Mouse (Mus musculus): Measurements from ENCODE around the gene Dkk1. TPM values are rescaled to one million over a fixed set of nuclear protein-coding genes. Genes with fewer than 3 reads are reported as not detected.
"Not testable (repeated sequence)": the region's sequence is repeated elsewhere in the genome, so short reads cannot be mapped to it uniquely, and the experiment has no call there.

Dkk1 gene
- polyA plus RNA-seq (2016; fragmentation: Nextera tagmentation; extraction: Ambion mirVana), result 5.9 and 7.1 TPM in 2 replicates

- peaks cover 92% of the 10 kb centered on the region for H3K27me3 ChIP-seq (ENCODE audit: insufficient read depth, poor library complexity, severe bottlenecking)
- no peaks in the 10 kb centered on the region for H3K36me3 ChIP-seq
- H3K4me3 ChIP-seq, result peak within 1 kb of the TSS; percentile 53
- H3K27ac ChIP-seq, result peak within 1 kb of the TSS; percentile 17; the same call in 1 of the 2 replicates
- no peaks in the 10 kb centered on the region for H3K9me3 ChIP-seq
- DNase-seq (ENCODE audit: low spot score), result peak; percentile 80
- peaks cover 36% of the 10 kb centered on the region for H3K4me1 ChIP-seq (replicated peaks)
- 0% methylated on average over 26 of the region's 26 CpGs for WGBS
Observed at GRCm38 (mm10) chr19:30549044-30549853, at the start of gene Dkk1. Gene Dkk1, minus strand, starts transcription at chr19:30549665.

DNA sequence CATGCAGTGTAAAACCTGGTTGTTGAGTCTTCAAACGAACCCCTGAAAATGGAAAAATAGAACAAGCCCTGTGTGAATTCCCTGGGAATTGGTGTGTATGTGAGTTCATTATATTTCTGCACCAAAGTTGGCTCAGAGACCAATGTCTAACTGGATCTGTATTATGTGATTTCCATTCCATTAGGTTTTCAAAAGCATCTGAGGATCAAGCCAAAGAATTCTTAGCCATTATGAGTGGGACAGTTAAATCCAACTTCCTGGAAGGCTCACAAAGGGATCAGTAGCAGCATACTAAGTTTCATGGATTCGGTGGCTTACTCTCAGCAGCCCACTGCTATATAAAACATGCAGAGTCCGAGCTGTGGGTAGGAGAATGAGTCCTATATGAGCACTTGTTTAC, 36.9 kb upstream of the Dkk1 start:
- Histone ChIP-seq H3K4me1 (replicated peaks) (no peaks in the 10 kb centered on the region), H3K36me3 (no peaks in the 10 kb centered on the region), H3K27me3 (ENCODE audit: insufficient read depth, poor library complexity, severe bottlenecking) (no peaks in the 10 kb centered on the region), H3K27ac (no peak overlapping the region), H3K9me3 (no peaks in the 10 kb centered on the region), H3K4me3 (no peak overlapping the region)
- no peak for DNase-seq (ENCODE audit: low spot score)
- 82% methylated on average over 3 of the region's 3 CpGs for WGBS

DNA sequence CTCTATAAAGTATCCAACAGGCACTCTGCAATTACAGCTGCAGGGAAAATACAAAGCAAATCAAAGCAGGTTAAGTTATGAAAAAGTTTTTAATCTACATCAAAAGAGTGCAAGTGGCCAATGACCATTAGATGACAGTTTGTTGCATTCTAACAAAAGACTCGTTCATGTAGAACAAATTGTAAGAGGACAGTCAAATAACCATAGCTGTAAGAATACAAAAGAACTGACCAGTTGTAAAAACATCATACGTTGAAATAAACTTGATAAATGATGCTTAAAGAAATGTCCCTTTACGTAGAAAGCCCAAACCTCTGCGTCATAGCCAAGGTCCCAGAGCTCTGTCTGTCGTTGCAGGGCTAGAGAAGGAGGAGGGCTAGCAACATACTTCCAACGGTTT, 15.1 kb upstream of the Dkk1 start:
- DNase-seq (ENCODE audit: low spot score), result no peak
- no peak overlapping the region for H3K27ac ChIP-seq
- no peak overlapping the region for H3K4me3 ChIP-seq
- H3K27me3 ChIP-seq (ENCODE audit: insufficient read depth, poor library complexity, severe bottlenecking), result no peaks in the 10 kb centered on the region
- no peaks in the 10 kb centered on the region for H3K4me1 ChIP-seq (replicated peaks)
- H3K36me3 ChIP-seq, result no peaks in the 10 kb centered on the region
- 61% methylated on average over 6 of the region's 6 CpGs for WGBS
- H3K9me3 ChIP-seq, result peaks cover 4% of the 10 kb centered on the region; the same call in 1 of the 2 replicates

DNA sequence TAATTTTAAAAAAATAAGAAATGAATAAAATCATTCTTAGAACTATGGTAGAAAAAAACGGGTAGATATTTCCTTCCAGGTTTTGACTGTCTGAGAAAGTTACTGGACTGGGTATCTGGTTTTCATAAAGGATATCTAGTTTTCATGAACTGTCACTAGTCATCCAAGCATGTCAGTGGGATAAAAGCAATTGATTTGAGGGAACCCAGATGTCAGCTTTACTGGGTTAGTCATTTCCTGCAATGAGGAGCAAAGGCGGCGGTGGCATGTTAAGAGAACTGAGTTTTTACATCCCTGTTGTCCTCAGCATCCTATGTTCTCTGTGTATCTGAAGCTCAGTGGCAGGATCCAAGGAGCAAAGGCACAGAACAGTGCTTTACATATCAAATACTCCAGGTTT, 14.4 kb upstream of the Dkk1 start:
- 90% methylated on average over 3 of the region's 3 CpGs for WGBS
- no peak for DNase-seq (ENCODE audit: low spot score)
- no peaks in the 10 kb centered on the region for H3K27me3 ChIP-seq (ENCODE audit: insufficient read depth, poor library complexity, severe bottlenecking)
- H3K36me3 ChIP-seq, result no peaks in the 10 kb centered on the region
- H3K4me1 ChIP-seq (replicated peaks), result no peaks in the 10 kb centered on the region
- peaks cover 4% of the 10 kb centered on the region; the same call in 1 of the 2 replicates for H3K9me3 ChIP-seq
- H3K4me3 ChIP-seq, result no peak overlapping the region
- no peak overlapping the region for H3K27ac ChIP-seq

GRCm38 (mm10) chr19:30558024-30558423, 8.6 kb upstream of the Dkk1 start:
- Histone ChIP-seq H3K27ac (no peak overlapping the region), H3K4me1 (replicated peaks) (peaks cover 13% of the 10 kb centered on the region), H3K36me3 (no peaks in the 10 kb centered on the region), H3K9me3 (peaks cover 4% of the 10 kb centered on the region; the same call in 1 of the 2 replicates), H3K27me3 (ENCODE audit: insufficient read depth, poor library complexity, severe bottlenecking) (peaks cover 12% of the 10 kb centered on the region), H3K4me3 (no peak overlapping the region)
- no peak for DNase-seq (ENCODE audit: low spot score)

- H3K36me3 ChIP-seq, result no peaks in the 10 kb centered on the region
- H3K4me1 ChIP-seq (replicated peaks), result peaks cover 24% of the 10 kb centered on the region
- peak overlapping the region; percentile 44 for H3K4me3 ChIP-seq
- no peaks in the 10 kb centered on the region for H3K9me3 ChIP-seq
- 0 out of 2 replicates have a peak overlapping the region, but pooled peaks have one; percentile 59 for H3K27ac ChIP-seq
- H3K27me3 ChIP-seq (ENCODE audit: insufficient read depth, poor library complexity, severe bottlenecking), result peaks cover 47% of the 10 kb centered on the region
- 1% methylated on average over 12 of the region's 12 CpGs for WGBS
- DNase-seq (ENCODE audit: low spot score), result peak; percentile 74
Observed at GRCm38 (mm10) chr19:30554467-30554881, 5.0 kb upstream of the Dkk1 start.

DNA sequence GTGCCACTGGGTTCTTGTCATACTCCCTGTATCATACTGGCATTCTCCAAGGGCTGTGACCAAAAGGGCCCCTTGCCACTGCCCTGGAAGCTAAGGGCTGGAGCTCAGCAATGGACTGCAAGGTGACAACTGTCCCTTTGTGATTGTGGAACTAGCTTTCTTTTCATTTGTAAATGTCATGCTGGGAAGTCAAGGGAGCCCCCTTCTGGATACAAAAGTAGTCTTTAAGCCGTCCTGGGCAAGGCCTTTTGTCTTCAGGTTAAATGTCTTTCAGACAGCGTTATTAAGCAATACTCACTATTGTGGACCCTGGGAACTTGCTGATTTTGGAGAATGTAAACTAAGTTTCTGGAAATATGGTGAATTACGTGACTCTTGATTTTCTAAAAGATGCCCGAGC, 4.3 kb upstream of the Dkk1 start:
- H3K27ac ChIP-seq, result no peak overlapping the region
- DNase-seq (ENCODE audit: low spot score), result peak; percentile 34
- WGBS, result 7% methylated on average over 4 of the region's 4 CpGs
- peaks cover 54% of the 10 kb centered on the region for H3K27me3 ChIP-seq (ENCODE audit: insufficient read depth, poor library complexity, severe bottlenecking)
- peaks cover 32% of the 10 kb centered on the region for H3K4me1 ChIP-seq (replicated peaks)
- H3K9me3 ChIP-seq, result no peaks in the 10 kb centered on the region
- H3K4me3 ChIP-seq, result peak overlapping the region; percentile 44
- H3K36me3 ChIP-seq, result no peaks in the 10 kb centered on the region

DNA sequence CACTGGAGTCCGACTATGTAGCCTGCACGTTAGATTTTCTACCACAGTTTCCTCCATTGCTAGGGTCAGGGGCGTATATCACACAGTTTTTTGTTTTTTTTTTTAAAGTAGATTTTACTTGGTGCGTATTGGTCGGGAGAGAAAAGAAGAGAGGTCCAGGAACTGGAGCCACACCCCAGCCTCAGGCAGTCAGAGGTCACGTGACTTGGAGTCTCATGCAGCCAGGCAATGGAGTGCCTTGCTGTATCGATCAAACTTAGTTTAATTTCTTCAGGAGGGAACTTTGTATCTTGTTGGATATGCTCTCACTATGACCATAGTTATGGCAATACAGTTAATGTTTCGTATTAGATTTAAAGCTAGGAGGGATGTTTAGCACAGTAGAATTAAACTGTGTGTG, 2.8 kb upstream of the Dkk1 start:
- 59% methylated on average over 8 of the region's 8 CpGs for WGBS
- H3K36me3 ChIP-seq, result no peaks in the 10 kb centered on the region
- no peak overlapping the region for H3K27ac ChIP-seq
- H3K4me3 ChIP-seq, result no peak overlapping the region
- H3K9me3 ChIP-seq, result no peaks in the 10 kb centered on the region
- peaks cover 69% of the 10 kb centered on the region for H3K27me3 ChIP-seq (ENCODE audit: insufficient read depth, poor library complexity, severe bottlenecking)
- H3K4me1 ChIP-seq (replicated peaks), result peaks cover 39% of the 10 kb centered on the region
- no peak for DNase-seq (ENCODE audit: low spot score)

DNA sequence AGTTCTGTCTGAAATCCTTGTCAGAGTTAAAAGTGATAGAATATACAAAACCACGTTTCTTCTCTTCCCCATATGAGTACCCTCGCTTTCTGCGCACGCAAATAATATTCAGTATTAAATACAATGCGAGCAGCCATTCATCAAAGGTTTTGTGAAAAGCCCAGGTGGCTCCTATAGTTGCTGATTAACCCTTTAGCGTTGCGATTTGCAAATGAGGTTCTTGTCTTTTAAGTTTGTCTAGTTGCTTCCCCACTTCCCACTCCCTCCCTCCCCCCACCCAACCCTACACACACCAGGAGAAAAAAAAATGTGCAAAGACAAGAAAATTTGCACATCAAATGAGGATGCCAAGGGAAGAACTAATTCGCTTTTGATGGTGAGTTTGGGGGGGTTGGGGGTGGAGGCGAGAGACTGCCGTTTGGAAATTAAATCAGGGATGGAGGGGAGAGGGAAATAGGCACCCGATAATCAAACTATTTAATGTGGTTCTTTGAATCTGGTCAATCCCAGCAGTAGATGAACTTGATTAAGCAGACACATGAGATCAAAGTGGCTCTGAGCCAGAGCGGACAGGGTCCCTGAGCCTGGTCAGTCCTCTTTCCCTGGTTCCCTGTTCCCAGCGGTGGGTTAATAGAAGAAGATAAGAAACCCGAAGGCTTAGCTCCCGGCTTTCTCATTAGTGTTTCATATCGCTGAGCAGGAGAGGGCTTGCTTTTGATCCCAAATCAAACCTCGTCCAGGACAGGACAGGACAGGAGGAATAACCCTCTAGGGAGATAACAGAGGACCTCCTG, 586 bp upstream of the Dkk1 start:
- DNase-seq (ENCODE audit: low spot score), result no peak
- Histone ChIP-seq H3K4me3 (peak overlapping the region; percentile 53), H3K4me1 (replicated peaks) (peaks cover 39% of the 10 kb centered on the region), H3K36me3 (no peaks in the 10 kb centered on the region), H3K27me3 (ENCODE audit: insufficient read depth, poor library complexity, severe bottlenecking) (peaks cover 91% of the 10 kb centered on the region), H3K27ac (0 out of 2 replicates have a peak overlapping the region, but pooled peaks have one; percentile 17), H3K9me3 (no peaks in the 10 kb centered on the region)
- under 1% methylated on average over 17 of the region's 17 CpGs for WGBS

GRCm38 (mm10) chr19:30548411-30549043, 938 bp downstream of the Dkk1 start:
- H3K27me3 ChIP-seq (ENCODE audit: insufficient read depth, poor library complexity, severe bottlenecking), result peaks cover 93% of the 10 kb centered on the region
- under 1% methylated on average over 23 of the region's 23 CpGs for WGBS
- H3K27ac ChIP-seq, result no peak overlapping the region

DNA sequence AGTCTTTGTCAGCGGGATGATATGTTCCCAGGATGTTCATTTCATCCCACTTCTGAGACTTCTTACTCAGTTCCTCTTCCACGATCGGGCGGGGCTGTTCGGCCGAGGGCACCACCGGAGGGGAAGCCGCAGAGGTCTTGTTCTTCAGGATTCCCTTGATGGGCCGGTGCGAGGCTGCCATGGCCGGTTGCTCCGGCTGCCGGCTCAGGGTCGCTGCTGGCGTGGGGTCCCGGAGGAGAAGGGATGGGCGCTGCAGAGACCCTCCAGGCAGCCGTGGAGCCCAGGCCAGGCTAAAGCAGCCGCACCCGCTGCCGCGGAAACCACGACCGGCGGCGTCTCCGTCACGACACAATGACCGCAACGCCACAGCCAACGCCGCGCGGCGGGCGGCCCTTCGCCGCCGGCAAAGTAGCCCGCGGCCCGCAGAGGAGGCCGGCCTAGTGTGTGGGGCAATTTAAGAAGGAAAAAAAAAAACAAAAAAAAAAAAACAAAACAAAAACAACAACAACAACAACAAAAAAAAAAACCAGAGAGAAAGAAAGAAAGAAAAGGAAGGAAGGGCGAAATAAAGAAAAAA, 10.0 kb downstream of the Dkk1 start:
- 2% methylated on average over 44 of the region's 44 CpGs for WGBS

More at GRCm38 (mm10) chr19:30548411-30549043, 938 bp downstream of the Dkk1 start:
- Histone ChIP-seq H3K36me3 (no peaks in the 10 kb centered on the region), H3K4me3 (peak overlapping the region; percentile 53), H3K4me1 (replicated peaks) (peaks cover 28% of the 10 kb centered on the region), H3K9me3 (no peaks in the 10 kb centered on the region)
- DNase-seq (ENCODE audit: low spot score), result peak; percentile 55

DNA sequence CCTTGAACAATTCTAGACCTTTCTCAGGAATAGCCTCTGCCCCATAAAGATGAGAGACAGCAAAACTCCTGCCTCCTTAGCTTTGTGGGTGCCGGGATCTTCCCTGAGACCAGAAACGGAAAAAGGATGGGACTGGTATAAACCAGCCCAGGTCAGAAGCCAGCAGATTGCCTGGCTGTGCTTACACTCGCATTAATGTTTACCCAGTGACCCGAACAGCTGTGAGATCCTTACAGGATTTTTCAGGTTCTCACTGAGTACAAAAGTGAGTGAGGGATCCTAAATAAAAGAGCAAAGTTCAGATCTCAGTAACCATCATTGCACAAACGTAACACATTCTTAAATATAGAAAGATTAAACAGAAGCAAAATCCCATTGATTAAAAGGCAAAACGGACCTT, 32.7 kb downstream of the Dkk1 start:
- 76% methylated on average over 6 of the region's 6 CpGs for WGBS
- Histone ChIP-seq H3K4me3 (no peak overlapping the region), H3K27ac (no peak overlapping the region), H3K27me3 (ENCODE audit: insufficient read depth, poor library complexity, severe bottlenecking) (no peaks in the 10 kb centered on the region), H3K4me1 (replicated peaks) (no peaks in the 10 kb centered on the region), H3K36me3 (no peaks in the 10 kb centered on the region), H3K9me3 (no peaks in the 10 kb centered on the region)
- no peak for DNase-seq (ENCODE audit: low spot score)

More for the DNA sequence above, 10.0 kb downstream of the Dkk1 start:
- peak overlapping the region; percentile 80 for H3K27ac ChIP-seq
- H3K36me3 ChIP-seq; H3K9me3 ChIP-seq; H3K4me1 ChIP-seq (replicated peaks): not testable (repeated sequence)
- peak; percentile 58 for DNase-seq (ENCODE audit: low spot score)
- H3K4me3 ChIP-seq, result peak overlapping the region; percentile 51
- peaks cover 46% of the 10 kb centered on the region for H3K27me3 ChIP-seq (ENCODE audit: insufficient read depth, poor library complexity, severe bottlenecking)
